Mouse (Mus musculus) brain, embryonic 14.5 days (tissue): ENCODE results near the gene Sf3b1.

ENCODE experiments used
- CTCF ChIP-seq: fragments of 200-500 bp; IDR thresholded peaks from 2 replicates; pipeline ENCODE4 v1.5.1; 2012; ENCODE audit warnings: inconsistent platforms, mild to moderate bottlenecking, moderate library complexity, borderline replicate concordance; ENCODE audit not compliant: insufficient read depth, insufficient read length; ENCODE audit errors: extremely low read depth
- POLR2A ChIP-seq: fragments of 200-500 bp; IDR thresholded peaks from 2 replicates; pipeline ENCODE4 v1.6.1; 2012; ENCODE audit warnings: mild to moderate bottlenecking, inconsistent platforms, borderline replicate concordance; ENCODE audit not compliant: poor library complexity, insufficient read depth, insufficient read length, severe bottlenecking; ENCODE audit errors: extremely low read depth

GRCm38 (mm10) chr1:55076395-55076743, 49.1 kb upstream of the Sf3b1 start:
- TF ChIP-seq CTCF, result no peak
- TF ChIP-seq POLR2A, result no peak
